Mouse (Mus musculus): ENCODE data around the gene Snrpg.

DNA sequence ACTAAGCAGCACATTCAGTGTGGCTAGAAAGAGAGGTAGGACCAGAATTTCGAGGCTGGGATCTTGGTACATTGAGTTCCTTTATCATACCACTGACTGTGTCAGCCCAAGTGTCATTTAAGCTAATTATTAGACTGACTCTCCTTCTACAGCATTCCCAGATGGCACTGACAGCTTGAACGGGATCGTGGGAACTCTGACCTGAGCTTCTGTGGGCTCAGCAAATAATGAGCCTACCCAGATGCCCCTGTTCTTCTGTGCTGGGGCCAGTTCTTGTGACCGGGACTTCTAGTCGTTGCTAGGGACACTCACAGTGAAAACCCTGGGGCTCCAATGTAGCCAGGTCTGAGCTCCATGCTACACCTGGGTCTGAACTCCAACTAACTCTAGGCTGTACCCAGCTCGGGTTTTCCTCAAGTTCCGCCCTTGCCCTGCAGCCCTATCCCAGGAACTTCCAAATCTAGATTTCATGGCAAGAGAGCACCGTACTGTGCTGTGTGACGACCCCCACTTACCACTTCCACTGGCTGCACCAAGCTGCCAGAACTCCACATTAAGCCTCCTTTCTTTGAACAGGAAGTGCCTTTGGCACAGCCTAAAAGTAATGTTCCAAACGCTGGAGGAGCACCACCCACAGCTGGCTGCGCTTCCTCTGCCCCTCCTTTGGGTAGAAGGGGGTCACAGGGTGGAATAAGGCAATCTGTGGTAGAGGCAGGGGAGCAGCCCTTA lies 35.8 kb upstream of the Snrpg start:
- no peak for TF ChIP-seq EP300 (IDR thresholded peaks at IDR 0.05; ENCODE audit: low read depth in 1 of 2, low read length in 2 of 2)
- no peak for TF ChIP-seq CTCF (IDR thresholded peaks at IDR 0.05 in 2 of 3, conservative IDR thresholded peaks at IDR 0.05 in 1 of 3; ENCODE audit: control insufficient read depth in 1 of 3, insufficient read depth in 1 of 3, low read depth in 2 of 3, low read length in 3 of 3, poor library complexity in 1 of 3, severe bottlenecking in 1 of 3)
- no peak for TF ChIP-seq MYB (IDR thresholded peaks at IDR 0.05; ENCODE audit: low read depth, low read length)
- TF ChIP-seq USF1 (IDR thresholded peaks at IDR 0.05; ENCODE audit: low read depth, low read length), result no peak
- TF ChIP-seq ETS1 (IDR thresholded peaks at IDR 0.05; ENCODE audit: low read depth, low read length), result no peak
- TF ChIP-seq GABPA (IDR thresholded peaks at IDR 0.05; ENCODE audit: low read depth, low read length), result no peak
- no peak for TF ChIP-seq POLR2AphosphoS2 (IDR thresholded peaks at IDR 0.05; ENCODE audit: low read length)
